Mouse (Mus musculus): ENCODE measurements around the gene Mtmr1.
"Not testable (repeated sequence)": the region's sequence is repeated elsewhere in the genome, so short reads cannot be mapped to it uniquely, and the experiment has no call there.

Gene Mtmr1

DNA sequence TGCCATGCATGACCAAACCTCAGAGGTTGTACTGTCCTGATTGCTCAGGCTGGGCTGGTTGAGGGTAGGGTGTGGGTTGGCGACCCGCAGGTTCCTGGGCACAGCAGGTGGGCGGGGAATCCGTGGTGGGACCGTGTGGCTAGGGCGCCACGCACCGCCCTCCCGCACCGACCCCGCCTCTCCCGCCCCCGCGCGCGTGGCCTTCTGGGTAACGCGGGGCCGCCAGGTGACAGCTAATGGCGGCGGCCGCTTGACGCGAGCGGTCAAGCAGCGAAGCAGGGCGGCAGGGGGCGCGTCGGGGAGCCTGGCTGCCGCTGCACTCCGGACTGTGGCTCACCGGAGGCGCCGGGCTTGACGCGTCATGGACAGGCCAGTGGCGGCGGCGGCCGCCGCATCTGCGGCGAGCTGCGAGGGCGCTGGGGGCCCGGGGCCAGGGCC lies at the start of gene Mtmr1:
Mtmr1 (plus strand) TSS at position 207 of the 438 bp plus-strand sequence.
- DNase-seq, result peak; percentile 84

DNA sequence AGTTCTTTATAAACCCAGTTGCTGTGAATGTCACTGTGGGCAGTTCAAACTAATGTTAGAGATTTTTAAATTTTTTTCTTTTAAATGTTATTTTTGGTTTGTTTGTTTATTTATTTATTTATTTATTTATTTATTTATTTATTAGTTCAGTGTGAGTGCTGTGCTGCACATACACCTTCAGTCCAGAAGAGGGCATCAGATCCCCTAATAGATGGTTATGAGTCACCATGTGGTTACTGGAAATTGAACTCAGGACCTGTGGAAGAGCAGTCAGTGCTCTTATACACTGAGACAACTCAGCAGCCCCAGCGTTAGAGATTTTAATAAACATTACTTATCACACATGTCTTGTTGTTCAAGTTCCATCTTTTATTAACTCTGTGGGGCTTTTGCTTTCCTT lies 12.5 kb upstream of the Mtmr1 start:
- no peak for DNase-seq

DNA sequence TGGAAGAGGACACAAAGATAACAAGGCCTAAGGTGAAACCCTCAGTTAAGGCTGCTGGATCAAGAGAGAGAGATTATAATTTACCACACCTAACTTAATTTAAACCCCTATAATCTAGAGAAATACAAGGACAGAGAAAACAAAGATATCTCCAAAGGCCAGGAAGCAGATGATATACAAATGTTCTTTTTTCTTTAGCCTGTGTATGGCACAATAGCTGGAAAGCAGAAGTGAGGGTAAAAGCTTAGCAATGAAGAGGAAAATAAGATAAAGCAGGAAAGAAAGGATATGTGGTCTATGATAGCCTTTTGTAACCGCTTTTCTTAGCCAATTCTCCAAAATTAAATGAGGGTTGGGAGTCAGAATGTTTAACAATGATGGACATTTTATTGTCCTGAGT lies 9.2 kb upstream of the Mtmr1 start:
- DNase-seq, result no peak

DNA sequence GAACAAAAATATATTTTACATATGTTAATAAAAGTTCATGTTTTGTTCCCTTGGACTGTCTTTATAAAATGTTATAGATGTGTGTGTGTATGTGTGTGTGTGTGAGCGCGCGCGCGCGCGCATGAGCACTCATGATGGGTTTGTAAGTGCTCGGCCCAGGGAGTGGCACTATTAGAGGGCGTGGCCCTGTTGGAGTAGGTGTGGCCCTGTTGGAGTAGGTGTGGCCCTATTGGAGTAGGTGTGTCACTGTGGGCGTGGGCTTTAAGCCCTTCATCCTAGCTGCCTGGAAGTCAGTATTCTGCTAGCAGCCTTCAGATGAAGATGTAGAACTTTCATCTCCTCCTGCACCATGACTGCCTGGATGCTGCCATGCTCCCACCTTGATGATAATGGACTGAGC lies 2.8 kb upstream of the Mtmr1 start:
- not testable (repeated sequence) for DNase-seq

DNA sequence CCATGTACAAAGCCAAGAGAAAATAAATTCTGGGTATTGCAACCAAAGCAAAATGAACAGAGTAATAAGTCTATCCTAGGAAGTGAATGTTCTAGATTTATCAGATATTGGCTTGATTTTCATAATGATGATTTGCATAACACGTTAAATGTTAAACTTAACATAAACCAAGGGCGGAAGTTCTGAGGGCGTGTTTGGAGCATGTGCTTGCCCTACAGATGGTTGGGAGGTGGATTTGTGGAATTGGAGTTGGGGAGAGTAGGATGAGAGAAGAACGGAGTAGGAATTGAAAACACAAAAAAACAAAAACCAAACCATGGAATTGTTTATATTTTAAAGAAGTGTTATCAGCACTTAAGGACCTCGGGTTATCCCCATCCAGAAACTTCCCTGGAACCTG lies 498 bp upstream of the Mtmr1 start:
- DNase-seq, result no peak

DNA sequence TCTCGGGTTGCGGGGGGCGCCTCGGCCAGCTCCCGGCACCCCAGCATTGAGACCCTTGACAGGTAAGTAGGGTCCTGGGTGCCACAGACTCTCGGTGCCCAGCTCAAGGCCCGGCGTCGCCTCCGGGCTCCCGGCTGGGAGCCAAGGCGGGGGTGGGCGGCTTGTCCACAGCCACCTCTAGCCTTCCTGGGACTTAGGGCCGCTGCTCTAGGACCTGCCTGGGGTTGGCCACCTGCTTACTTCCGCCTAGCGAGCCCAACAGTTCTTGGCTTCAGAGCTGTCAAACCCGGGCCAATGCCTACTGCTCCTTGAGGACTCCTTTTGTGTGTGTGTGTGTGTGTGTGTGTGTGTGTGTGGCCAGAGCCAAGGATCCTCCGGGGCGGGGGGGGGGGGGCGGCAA lies 451 bp downstream of the Mtmr1 start:
- DNase-seq, result peak; percentile 21

DNA sequence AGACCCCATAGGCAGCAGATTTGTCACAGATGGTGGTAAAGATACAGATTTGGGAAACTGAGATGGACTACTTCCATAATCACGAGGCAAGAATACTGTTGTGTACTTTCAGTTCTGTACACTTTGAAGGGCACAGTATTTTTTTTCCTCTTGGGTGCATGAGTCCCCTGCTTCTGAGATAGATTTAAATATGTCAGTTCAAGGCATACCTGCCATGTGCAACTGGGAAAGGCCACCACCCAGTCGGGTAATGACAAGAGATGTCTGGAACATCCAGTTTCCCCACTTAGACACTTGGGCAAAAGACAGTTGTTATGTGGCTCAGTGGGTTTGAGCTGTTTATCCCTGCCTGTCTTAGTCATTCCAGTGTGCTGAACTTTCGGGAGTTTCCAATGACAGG lies 950 bp downstream of the Mtmr1 start:
- no peak for DNase-seq

DNA sequence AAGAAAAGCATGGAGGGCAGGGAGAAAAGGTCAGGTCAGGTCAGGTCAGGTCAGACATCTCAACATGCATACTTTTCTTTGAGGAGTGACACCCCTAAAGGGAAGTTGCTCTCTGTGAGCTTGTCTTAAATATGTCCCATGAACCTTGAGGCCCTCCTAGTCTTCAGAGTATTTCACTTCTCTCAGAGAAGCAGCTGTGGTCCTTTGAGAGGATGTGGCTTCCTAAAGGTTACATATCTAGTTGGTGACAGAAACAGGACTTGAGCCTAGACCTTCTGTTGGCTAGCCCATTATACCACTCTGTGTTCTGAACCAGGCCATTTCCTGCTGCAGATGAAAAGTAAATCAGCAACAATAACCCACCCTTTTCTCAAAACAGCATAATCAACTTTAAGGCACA lies 2.4 kb downstream of the Mtmr1 start:
- no peak for DNase-seq

DNA sequence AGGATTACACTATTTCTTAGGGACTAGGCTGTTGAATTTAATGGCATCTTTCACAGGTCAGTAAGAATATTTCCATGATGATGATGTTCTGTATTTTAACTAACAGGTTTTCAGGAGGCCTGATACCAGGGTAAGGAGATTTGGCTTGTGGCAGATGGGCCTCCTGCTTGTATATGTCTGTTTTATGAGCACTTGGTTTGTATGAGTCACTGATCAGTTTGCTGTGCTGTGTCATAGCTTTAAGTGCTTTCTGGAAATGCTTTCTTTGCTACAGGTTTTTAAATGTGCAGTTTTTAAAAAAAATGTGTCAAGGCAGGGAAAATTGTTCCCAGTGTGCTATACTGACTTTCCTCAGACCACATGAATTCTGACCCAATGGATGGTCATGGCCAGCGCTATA lies 12.2 kb downstream of the Mtmr1 start:
- no peak for DNase-seq

DNA sequence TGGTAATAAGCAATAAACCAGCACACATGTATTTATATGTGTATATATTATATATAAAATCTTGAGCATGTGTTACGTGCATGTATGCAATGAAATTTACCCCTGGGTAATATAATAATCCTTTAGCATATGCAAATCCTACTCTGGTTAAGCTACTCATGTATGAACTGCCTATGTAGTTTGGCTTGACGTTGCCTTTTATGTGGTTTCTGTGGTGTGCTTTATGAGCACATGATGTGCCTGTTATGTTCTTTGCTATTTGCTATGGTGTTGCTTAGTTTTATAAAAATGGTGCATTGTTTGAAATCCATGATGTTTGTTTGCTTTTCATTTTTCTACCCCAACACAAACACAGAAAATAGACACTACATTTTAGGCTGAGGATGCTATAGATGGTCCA lies 13.9 kb downstream of the Mtmr1 start:
- DNase-seq, result no peak

DNA sequence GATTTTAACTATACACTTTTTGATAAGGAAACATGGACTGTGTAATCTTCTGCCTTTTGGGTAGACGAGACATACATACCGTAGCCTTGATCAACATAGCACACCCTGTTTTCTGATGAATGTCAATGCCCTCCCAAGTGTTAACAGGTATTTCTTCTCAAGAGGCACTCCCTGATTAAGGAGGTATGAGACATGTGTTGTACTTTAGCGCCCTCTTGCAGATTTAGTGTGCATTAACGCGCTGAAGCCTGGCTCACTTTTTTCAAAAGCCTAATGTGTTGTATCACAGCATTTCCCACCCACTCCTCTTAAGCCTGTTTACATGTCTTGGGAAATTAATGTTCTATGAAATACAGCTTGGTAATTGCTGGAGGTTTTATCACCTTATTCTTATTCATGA lies 17.0 kb downstream of the Mtmr1 start:
- DNase-seq, result peak; percentile 22

DNA sequence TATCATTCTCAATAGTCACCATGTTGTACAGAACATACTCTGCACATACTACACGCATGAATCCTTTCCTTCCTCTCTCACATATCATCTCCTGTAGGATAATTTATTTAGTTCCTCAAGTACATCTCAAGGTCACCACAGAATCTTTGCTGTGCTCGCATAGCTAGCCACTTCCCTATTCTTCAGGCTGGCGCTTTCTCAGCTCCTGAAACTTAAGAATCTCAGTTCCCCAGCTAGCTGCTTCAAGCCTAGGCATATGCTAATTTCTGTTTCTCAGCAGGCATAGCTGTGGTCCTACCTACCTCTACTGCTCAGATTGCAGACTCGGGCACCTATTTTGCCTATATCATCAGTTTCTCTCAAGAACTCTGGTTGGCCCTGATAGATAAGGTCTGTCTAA lies 31.8 kb downstream of the Mtmr1 start:
- no peak for DNase-seq

DNA sequence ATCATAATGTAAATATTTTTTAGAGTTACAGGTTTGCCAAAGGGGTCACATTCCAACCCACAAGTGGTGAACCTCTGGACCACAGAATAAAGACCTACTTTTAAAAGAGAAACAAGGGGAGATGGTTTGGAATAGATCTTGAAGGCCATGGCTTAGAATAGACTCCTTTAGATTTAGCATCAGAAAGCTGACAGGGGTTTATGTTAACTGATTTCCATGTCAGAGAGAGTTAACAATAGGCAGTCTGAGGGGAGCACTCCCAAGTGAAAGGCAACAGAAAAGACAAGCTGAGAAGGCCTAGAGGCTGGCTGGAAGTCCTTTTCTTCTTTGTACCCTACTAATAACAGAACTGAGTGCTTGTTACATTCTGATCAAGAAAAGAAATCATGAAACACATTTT lies 41.7 kb downstream of the Mtmr1 start:
- no peak for DNase-seq

DNA sequence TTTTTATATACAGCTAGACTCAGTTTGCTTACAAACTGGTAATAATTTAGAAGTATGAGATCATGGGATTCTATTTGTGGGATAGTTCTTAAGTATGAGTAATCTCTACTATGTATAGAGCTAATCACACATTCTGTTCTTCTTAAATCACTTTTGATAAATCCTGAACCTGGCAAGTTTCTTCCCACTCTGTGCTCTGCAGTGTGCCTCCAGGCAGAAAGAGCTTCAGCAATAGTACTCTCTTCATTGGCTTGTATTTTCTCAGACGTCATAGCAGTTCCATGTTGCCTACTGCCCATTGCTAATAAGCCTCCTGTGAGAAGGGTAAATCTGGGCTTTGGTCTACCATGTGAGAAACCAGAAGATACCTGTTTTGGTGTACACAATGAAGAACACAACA lies 43.8 kb downstream of the Mtmr1 start:
- no peak for DNase-seq

DNA sequence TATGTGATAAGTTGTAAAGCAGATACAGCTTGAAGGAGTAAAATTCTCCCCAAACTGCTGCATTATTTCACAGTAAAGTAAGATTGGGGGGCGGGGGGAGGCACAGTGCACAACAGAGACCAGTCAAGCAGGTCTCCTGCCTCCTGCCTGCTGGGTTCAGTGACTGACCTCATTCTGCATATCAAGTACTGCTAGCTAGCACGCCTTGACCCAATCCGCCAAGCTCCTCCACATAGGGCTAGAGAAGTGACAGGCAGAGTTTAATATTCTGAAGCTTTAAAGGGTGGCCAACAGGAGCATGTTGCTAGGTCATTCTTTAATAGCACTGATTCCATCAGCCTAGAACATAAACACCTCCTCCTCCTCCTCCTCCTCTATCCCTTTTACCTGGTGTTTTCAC lies 48.2 kb downstream of the Mtmr1 start:
- no peak for DNase-seq

DNA sequence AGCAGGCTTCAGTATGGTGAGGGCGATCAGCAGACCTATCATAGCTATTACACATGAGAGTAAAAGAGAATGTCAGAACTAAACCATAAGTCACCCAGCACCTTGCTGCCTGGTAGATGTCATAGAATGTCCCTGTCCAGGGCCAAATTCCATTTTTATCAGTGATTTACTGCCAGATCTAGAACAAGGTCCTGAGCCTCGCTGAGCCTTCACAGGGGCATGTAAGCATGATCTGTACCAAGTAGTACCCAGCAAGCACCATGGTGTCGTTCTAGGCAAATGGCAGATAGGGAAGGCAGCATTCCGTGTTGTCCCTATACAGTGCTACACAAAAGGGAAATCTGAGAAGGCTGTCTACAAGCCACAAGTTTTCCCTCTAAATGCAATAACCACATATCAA lies 49.1 kb downstream of the Mtmr1 start:
- no peak for DNase-seq

DNA sequence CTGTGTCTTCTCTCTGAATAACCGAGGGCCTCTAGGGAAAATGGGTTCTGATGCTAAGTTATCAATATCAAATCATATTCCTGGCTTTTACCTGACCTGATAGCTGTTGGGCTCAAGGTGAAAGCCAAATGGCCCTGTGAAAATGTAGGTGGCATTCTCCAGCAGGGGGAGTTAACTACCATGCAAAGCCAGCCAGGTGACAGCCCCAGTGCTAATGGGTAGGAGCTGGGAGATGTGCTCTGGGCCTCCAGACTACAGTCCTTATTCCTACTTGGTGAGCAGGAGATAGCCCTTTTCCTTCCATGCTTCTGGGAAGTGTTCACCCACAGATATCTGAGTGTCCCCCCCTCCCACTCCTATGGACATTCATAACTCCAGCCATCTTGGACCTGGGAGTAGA lies 60.3 kb downstream of the Mtmr1 start:
- DNase-seq, result peak; percentile 2

DNA sequence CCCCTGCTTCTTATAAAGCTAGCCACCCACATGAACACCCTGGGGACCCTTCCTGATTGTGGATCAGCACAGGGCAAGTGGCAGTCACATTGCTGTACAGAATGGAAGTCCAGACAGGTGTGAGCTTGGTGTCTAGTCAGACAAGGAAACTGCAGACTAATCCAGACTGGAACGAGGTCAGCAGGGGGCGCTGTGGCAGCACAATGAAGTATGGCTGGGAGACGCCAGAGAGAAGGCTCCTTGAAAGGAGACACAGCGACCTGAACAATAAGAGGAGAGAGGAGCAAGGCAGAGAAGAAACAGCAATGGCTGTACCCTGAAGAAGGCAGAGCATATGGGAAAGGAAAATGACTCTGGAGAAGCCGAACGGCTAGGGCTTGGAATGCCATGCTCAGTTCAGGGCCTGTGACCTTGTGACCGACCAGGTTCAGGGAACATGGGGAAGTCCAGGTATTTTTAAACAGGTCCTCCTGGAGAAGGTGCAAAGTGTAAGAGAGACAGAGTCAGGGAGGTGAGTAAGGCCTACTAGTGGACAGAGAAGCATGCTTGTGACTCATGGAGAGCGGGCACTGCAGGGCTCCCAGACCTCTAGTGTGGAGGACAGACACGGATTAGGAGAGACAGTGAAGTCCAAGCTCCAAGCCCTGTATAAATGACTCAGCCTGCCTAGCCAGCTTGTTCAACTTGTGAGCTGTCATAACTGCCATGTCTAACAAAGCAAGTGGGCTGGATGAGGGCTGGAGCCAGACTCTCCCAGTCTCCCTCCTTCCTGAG lies 61.4 kb downstream of the Mtmr1 start:
- peak; percentile 82 for DNase-seq

DNA sequence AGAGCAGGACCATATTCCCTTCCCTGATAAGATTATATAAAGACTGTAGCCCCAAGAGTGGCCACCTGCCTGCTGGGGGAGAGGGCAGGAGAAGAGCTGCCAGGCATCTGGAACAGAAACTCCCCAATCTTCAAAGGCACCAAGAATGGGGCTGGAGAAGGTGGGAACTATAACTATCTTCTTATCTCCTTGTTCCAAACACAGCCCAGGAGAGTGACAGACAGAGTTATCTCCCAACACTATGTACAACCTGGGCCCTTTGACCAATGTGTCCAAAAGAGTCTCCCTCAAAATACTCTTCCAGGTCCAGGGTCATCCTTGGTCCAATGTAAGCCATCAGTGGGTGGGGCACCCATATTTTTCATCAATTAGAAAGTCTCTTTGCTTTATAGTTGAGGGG lies 62.9 kb downstream of the Mtmr1 start:
- no peak for DNase-seq

DNA sequence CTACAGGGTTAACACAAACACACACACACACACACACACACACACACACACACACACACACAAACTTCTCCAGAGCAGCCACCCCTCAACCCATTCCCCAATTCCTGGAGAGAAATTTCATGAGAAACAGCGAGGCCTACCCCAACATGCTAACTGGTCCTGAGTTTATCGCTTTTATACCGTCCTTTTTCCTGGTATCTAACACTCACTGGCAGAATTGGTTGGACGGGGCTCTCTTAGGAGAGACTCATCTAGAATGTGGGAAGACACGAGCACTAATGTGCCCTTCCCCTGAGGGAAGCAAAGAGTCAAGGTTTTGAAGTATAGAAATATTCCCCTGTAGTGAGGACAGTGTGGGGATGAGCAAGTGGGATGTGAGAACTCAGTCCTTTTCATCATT lies 66.3 kb downstream of the Mtmr1 start:
- no peak for DNase-seq

DNA sequence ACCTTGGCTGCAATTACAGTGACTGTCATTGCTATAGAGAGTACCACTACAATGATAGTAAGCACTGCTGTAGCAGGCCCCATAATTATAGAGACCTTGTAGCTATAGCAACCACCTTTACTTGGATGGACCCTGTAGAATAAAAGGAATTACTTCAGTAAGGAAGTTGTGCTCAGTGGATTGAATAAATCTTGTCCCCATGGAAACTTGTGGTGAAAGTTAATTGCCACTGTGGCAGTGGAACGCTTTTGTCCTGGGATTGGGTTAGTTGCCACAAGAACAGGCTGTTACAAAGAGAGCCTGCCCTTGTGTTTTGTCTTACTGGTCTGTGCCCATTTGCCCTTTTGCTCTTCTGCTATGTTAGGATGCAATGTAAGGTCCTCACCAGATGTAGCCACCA lies 69.9 kb downstream of the Mtmr1 start:
- DNase-seq, result no peak

DNA sequence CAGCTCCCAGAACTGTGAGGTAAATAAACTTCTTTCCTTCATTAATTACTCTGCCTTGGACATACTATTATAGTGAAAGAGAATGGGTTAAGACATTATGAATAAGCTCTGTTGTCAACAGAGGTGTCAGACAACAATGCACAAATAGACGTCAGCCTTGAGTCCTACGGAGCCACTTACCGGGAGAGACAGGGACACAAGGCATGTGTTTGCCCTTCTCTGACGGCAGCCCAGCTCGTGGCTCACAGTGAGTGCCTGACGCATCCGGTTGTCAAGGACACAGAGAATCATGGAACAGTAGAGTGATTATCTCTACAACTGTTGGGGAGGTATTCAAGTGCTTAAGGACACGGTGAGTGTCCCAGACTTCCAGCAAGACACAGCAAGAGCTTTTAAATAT lies 70.3 kb downstream of the Mtmr1 start:
- no peak for DNase-seq

DNA sequence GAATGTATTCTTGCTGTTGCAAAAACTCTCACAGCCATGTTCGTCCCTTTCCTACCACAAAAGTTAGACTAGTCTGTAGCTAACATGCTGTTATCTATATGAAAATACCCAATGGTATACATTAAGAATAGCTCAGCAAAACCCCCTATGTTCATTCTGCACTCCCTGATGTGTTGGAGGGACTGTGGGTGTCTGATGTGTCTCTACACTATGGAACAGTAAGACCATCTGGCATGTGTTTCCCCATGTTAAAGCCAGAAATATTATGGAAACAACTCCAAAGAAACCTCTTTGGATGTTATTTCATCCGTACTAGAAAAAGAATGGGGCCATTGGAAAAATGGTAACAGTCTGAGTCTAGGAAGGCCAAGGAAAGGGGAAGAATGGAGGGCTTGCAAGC lies 71.0 kb downstream of the Mtmr1 start:
- DNase-seq, result no peak

DNA sequence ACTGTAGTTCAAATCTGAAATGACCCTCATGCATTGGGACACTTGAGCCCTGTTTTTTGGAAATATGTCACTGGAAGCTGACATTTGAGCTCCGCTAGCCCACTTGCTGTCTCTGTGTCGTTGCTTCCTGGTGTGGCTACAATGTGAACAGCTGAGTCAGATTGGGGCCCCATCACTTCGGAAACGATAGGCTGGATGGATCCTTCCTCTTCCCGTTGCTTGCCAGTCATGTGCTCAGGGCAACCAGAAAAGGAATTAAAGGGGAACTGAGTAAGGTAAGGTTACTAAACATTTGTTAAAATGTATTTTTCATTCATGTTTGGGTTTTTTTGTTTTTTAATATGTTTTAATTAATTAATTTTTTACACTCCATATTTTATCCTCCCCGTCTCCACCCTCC lies 74.9 kb downstream of the Mtmr1 start:
- no peak for DNase-seq

DNA sequence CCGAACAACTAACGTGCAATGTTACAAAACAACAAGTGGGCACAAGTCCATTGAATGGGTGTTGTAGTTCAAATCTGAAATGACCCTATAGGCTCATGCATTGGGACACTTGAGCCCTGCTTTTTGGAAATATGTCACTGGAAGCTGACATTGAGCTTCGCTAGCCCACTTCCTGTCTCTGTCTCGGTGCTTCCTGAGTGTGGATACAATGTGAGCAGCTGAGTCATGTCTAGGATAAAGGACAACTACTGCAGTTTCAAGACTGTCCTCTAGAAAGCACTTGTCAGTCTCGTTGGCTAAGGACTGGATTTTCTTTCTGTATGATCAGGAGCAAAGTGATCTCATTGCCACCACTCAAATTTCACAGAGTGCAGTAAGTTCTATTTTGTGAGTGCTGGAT lies 78.4 kb downstream of the Mtmr1 start:
- no peak for DNase-seq

All from lung, postnatal 10 days (tissue).